Mouse (Mus musculus) erythroblast, embryonic 14.5 days (primary cell): ENCODE measurements at regions not wholly inside any gene's neighbourhood (a gene's known extent, or its start where the extent isn't known, plus 50 kb on each side); places are given as distances from the start of the nearest gene placed in this dataset.

Source experiments
- GATA1 ChIP-seq: IDR thresholded peaks from 2 replicates; pipeline ENCODE4 v1.6.1; 2012; ENCODE audit warnings: low read length, inconsistent platforms, mixed read lengths
- TAL1 ChIP-seq: IDR thresholded peaks from 3 replicates; pipeline ENCODE4 v1.6.1; 2012; ENCODE audit warnings: low read length, inconsistent platforms, mixed read lengths

- no peak for TF ChIP-seq GATA1
- TF ChIP-seq TAL1, result no peak
These were observed 496.8 kb downstream of the Cdh26 start for GRCm38 (mm10) chr2:178927038-178927660.
